Mouse (Mus musculus) C2C12 (cell line): ENCODE measurements around the gene Psmb4.

Source experiments
- CEBPB ChIP-seq: IDR thresholded peaks from one replicate; pipeline ENCODE4 v1.6.1; 2011; ENCODE audit warnings: low read depth, mild to moderate bottlenecking, control low read depth, moderate library complexity
- CTCF ChIP-seq: IDR thresholded peaks from one replicate; pipeline ENCODE4 v1.5.1; 2011; ENCODE audit not compliant: control insufficient read depth, insufficient read depth, insufficient read length
- FOSL1 ChIP-seq: IDR thresholded peaks from one replicate; pipeline ENCODE4 v1.8.0; 2011; ENCODE audit warnings: mild to moderate bottlenecking, low read length; ENCODE audit not compliant: poor library complexity, insufficient read depth, severe bottlenecking
- MAX ChIP-seq: IDR thresholded peaks from one replicate; pipeline ENCODE4 v1.6.1; 2011; ENCODE audit warnings: mild to moderate bottlenecking, control low read depth
- USF1 ChIP-seq: IDR thresholded peaks from one replicate; pipeline ENCODE4 v1.6.1; 2011; ENCODE audit warnings: low read depth, mild to moderate bottlenecking, control low read depth, moderate library complexity

- TF ChIP-seq CTCF (no peak), MAX (no peak), USF1 (no peak), CEBPB (no peak), FOSL1 (no peak)
These were observed 37.4 kb downstream of the Psmb4 start for GRCm38 (mm10) chr3:94849338-94849737.
